Mouse (Mus musculus) CD8-positive naive resting alpha-beta T cell, adult 2 months (primary cell): Measurements from ENCODE around the gene Golph3l.

ENCODE experiments used
- DNase-seq, 2 experiments: peaks; one replicate each; pipeline ENCODE4 v3.0.0; 2022; ENCODE audit warnings: low read depth in 2 of 2, low spot score in 2 of 2

Gene Golph3l

GRCm38 (mm10) chr3:95624628-95625503, 36.1 kb downstream of the Golph3l start, which contains the start of gene Ensa:
TSS of gene Ensa (plus strand) at chr3:95624993.
- DNase-seq: peak; percentile 94 to 97

- DNase-seq: no peak
Observed at GRCm38 (mm10) chr3:95627763-95628162, 39.0 kb downstream of the Golph3l start.

GRCm38 (mm10) chr3:95629755-95630154, 41.0 kb downstream of the Golph3l start:
- DNase-seq: no peak

- DNase-seq: no peak
Observed at GRCm38 (mm10) chr3:95630856-95631255, 42.1 kb downstream of the Golph3l start.

- no peak for DNase-seq
Observed at GRCm38 (mm10) chr3:95631304-95631703, 42.6 kb downstream of the Golph3l start.

- no peak for DNase-seq
Observed at GRCm38 (mm10) chr3:95632648-95633588, 44.2 kb downstream of the Golph3l start.

- DNase-seq: no peak
Observed at GRCm38 (mm10) chr3:95635636-95636035, 46.9 kb downstream of the Golph3l start.

GRCm38 (mm10) chr3:95636072-95636471, 47.3 kb downstream of the Golph3l start:
- DNase-seq: no peak

- no peak for DNase-seq
Observed at GRCm38 (mm10) chr3:95639694-95640093, 51.0 kb downstream of the Golph3l start.

GRCm38 (mm10) chr3:95643097-95643496, 54.4 kb downstream of the Golph3l start:
- DNase-seq: no peak

- DNase-seq: peak in 1 of 2 experiments; percentile 39
Observed at GRCm38 (mm10) chr3:95645313-95646235, 56.8 kb downstream of the Golph3l start.

GRCm38 (mm10) chr3:95648016-95648415, 59.3 kb downstream of the Golph3l start:
- DNase-seq: no peak

- no peak for DNase-seq
Observed at GRCm38 (mm10) chr3:95650276-95651032, 61.7 kb downstream of the Golph3l start.

GRCm38 (mm10) chr3:95651033-95651373, 62.3 kb downstream of the Golph3l start:
- no peak for DNase-seq

- no peak for DNase-seq
Observed at GRCm38 (mm10) chr3:95651391-95652203, 62.9 kb downstream of the Golph3l start.

GRCm38 (mm10) chr3:95652204-95652811, 63.6 kb downstream of the Golph3l start:
- DNase-seq: peak in 1 of 2 experiments; percentile 24

- no peak for DNase-seq
Observed at GRCm38 (mm10) chr3:95652871-95653270, 64.1 kb downstream of the Golph3l start.

- no peak for DNase-seq
Observed at GRCm38 (mm10) chr3:95653473-95654034, 64.8 kb downstream of the Golph3l start.
